Mouse (Mus musculus): Measurements from ENCODE around the gene Rnf34. TPM values are rescaled to one million over a fixed set of nuclear protein-coding genes. Genes with fewer than 3 reads are reported as not detected.

Rnf34 gene
- 24.3 and 24.7 TPM in 2 replicates for polyA plus RNA-seq (2015; fragmentation: Nextera tagmentation; extraction: Ambion mirVana)

DNA sequence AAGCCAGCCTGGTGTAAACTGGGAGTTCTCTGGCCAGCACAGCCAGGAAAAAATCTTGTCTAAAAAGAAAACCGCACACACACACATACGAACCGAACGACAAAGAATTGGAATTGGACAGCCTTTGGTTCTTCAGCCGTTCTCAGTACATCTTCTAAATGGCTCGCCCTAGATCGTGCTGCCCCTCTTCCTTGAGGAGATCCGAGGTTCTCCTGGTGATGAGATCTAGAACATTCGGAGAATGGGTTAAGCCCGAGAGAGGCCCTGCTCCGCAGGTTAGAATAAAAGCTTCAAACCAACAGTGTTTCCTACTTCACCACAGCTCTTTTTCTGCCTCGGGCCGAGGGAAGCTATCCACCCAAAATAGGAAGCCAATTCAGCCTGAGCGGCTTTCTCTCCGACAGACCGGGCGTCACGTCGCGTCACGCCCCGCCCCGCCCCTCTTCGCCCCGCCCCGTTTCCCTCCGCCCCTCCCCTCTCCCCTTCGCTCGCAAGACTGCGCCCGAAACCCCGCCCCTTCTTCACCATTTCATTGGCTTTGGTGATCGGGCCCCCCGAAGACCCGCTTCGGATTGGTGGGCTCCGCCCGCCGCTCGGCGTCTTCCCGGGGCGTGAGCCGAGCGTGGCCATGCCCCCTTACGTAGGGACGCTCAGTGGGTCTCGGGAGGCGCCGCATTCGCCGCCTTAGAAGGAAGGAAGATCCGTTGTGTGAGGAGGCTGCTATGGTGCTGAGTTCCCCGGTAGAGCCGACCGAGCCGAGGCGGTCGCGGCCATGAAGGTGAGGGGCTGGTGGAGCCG, at the start of gene Rnf34:
TSS of gene Rnf34 (plus strand) at position 528 of the 798 bp plus-strand sequence.
- Histone ChIP-seq H3K4me3 (ENCODE audit: low read depth, low read length) (peak within 1 kb of the TSS; percentile 83), H3K9ac (replicated peaks; ENCODE audit: low read depth) (peak within 1 kb of the TSS; percentile 98), H3K9me3 (ENCODE audit: low read length) (no peaks in the 10 kb centered on the region), H3K36me3 (ENCODE audit: insufficient read depth, low read length) (no peaks in the 10 kb centered on the region), H3K4me1 (ENCODE audit: insufficient read depth, low read depth, low read length) (peaks cover 7% of the 10 kb centered on the region; the same call in 1 of the 2 replicates), H3K4me2 (replicated peaks; ENCODE audit: low read depth, low read length) (peak within 1 kb of the TSS; percentile 96), H3K27ac (ENCODE audit: low read length) (peak within 1 kb of the TSS; percentile 90), H3K27me3 (replicated peaks; ENCODE audit: insufficient read depth, low read length) (no peaks in the 10 kb centered on the region)
- no peak for TF ChIP-seq CTCF (IDR thresholded peaks at IDR 0.05)
- no peak for TF ChIP-seq EP300 (IDR thresholded peaks at IDR 0.05)
- ATAC-seq = peak; percentile 100
- DNase-seq (ENCODE audit: low spot score) = peak; percentile 100
- WGBS = 2% methylated on average over 61 of the region's 61 CpGs

DNA sequence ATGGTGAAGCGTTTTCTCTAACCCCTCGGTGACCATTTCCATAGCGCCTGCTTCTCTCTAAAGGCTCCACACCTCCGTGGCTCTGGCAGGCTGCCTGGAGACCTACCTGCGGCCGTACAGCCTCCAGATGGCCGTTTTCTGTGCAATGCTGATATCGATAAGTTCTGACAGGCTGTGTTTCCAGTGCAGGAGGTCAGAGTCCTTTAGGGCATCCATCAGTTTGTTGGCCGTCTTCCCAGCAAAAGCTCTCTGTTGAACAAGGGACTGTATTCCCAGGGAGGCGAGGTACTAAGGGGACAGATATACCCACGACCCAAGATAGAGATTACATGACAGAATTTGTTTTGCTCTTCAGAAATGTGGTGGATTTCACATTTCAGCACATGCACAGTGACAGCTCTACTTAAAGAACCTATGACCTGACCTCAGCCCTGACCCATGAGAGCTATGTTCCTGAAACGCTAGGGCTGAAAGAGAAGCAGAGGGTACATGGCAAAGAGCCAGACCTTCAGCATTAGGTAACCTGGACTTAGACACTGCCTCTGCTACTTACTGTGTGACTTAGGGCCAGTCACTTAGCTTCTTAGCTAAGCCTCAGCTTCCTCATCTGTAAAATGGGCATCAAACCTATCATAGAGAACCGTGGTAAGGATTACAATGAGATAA, 49.4 kb upstream of the Rnf34 start:
- 64% methylated on average over 13 of the region's 13 CpGs for WGBS
- no peak overlapping the region for H3K4me2 ChIP-seq (replicated peaks; ENCODE audit: low read depth, low read length)
- no peaks in the 10 kb centered on the region for H3K27me3 ChIP-seq (replicated peaks; ENCODE audit: insufficient read depth, low read length)
- peaks cover 28% of the 10 kb centered on the region; the same call in 1 of the 2 replicates for H3K36me3 ChIP-seq (ENCODE audit: insufficient read depth, low read length)
- H3K9ac ChIP-seq (replicated peaks; ENCODE audit: low read depth) = no peak overlapping the region
- TF ChIP-seq EP300 (IDR thresholded peaks at IDR 0.05) (no peak), CTCF (IDR thresholded peaks at IDR 0.05) (no peak)
- no peak overlapping the region for H3K27ac ChIP-seq (ENCODE audit: low read length)
- ATAC-seq (no peak), DNase-seq (ENCODE audit: low spot score) (no peak)
- H3K9me3 ChIP-seq (ENCODE audit: low read length) = no peaks in the 10 kb centered on the region
- no peak overlapping the region for H3K4me3 ChIP-seq (ENCODE audit: low read depth, low read length)
- peaks cover 6% of the 10 kb centered on the region; the same call in 1 of the 2 replicates for H3K4me1 ChIP-seq (ENCODE audit: insufficient read depth, low read depth, low read length)

DNA sequence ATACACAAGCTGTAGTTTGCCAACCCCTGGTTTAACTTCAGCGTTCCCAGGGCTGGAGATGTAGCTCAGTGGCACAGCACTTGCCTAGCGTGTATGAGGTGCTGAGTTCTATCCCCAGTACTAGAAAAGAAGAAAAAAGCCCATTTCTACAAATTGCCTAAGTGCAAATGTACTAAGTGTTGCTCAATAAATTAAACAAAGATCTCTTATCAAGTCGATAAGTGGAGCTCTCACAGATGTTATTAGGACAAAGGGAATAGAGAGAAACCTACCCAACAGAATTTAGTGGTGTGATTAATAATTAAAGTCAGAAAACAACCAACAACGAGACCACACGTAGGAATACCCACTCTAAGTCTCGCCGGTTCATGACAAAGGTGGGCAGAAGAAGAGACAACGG, 48.2 kb upstream of the Rnf34 start:
- Histone ChIP-seq H3K4me1 (ENCODE audit: insufficient read depth, low read depth, low read length) (peaks cover 6% of the 10 kb centered on the region; the same call in 1 of the 2 replicates), H3K9ac (replicated peaks; ENCODE audit: low read depth) (no peak overlapping the region), H3K4me3 (ENCODE audit: low read depth, low read length) (no peak overlapping the region), H3K36me3 (ENCODE audit: insufficient read depth, low read length) (peaks cover 28% of the 10 kb centered on the region; the same call in 1 of the 2 replicates), H3K9me3 (ENCODE audit: low read length) (no peaks in the 10 kb centered on the region), H3K4me2 (replicated peaks; ENCODE audit: low read depth, low read length) (no peak overlapping the region), H3K27ac (ENCODE audit: low read length) (no peak overlapping the region), H3K27me3 (replicated peaks; ENCODE audit: insufficient read depth, low read length) (no peaks in the 10 kb centered on the region)
- TF ChIP-seq EP300 (IDR thresholded peaks at IDR 0.05) = no peak
- TF ChIP-seq CTCF (IDR thresholded peaks at IDR 0.05) = no peak
- ATAC-seq (no peak), DNase-seq (ENCODE audit: low spot score) (no peak)
- 76% methylated on average over 8 of the region's 8 CpGs for WGBS

DNA sequence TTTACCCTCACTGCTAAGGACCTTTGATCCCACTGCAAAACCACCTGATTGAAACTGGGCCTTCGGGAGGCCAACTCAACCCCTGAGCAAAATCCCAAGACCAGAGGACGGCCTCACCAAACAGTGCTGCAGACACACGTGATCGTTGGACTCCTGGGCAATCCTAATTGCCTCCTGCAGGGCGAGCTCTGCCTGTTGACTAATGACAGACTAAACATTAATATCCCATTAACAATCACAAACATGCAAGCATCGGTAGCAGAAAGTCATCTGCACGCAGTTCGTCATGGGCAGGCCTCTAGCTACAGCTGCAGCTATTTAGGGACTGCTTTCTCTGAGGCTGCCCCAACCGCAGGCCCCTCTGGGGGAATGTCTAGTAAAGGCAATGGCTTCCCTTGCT, 47.1 kb upstream of the Rnf34 start:
- peaks cover 6% of the 10 kb centered on the region; the same call in 1 of the 2 replicates for H3K4me1 ChIP-seq (ENCODE audit: insufficient read depth, low read depth, low read length)
- ATAC-seq (no peak), DNase-seq (ENCODE audit: low spot score) (no peak)
- H3K4me3 ChIP-seq (ENCODE audit: low read depth, low read length) = no peak overlapping the region
- WGBS = 60% methylated on average over 9 of the region's 9 CpGs
- H3K4me2 ChIP-seq (replicated peaks; ENCODE audit: low read depth, low read length) = no peak overlapping the region
- H3K9me3 ChIP-seq (ENCODE audit: low read length) = no peaks in the 10 kb centered on the region
- no peak for TF ChIP-seq CTCF (IDR thresholded peaks at IDR 0.05)
- TF ChIP-seq EP300 (IDR thresholded peaks at IDR 0.05) = no peak
- no peak overlapping the region for H3K27ac ChIP-seq (ENCODE audit: low read length)
- H3K9ac ChIP-seq (replicated peaks; ENCODE audit: low read depth) = no peak overlapping the region
- H3K27me3 ChIP-seq (replicated peaks; ENCODE audit: insufficient read depth, low read length) = no peaks in the 10 kb centered on the region
- H3K36me3 ChIP-seq (ENCODE audit: insufficient read depth, low read length) = peaks cover 29% of the 10 kb centered on the region; the same call in 1 of the 2 replicates

DNA sequence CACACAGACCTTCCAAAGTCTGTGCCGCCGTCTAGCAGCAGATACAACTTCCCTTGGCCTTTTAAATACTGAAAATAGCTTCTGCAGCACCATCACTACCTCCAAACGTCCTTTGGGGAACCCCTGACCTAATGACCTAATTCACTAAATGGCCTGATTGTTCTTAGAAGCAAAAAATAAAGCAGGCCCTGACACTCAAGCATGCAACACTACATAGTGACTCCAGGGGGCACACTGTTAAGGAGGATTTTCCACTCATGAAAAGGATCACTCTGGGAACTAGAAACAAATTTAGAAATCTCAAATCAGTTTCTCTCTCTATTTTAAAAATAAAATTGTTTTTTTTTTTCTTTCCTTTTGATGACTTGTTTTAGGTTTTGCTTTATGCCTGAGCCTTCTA, 44.3 kb upstream of the Rnf34 start:
- Histone ChIP-seq H3K9me3 (ENCODE audit: low read length) (no peaks in the 10 kb centered on the region), H3K27ac (ENCODE audit: low read length) (no peak overlapping the region), H3K36me3 (ENCODE audit: insufficient read depth, low read length) (peaks cover 27% of the 10 kb centered on the region; the same call in 1 of the 2 replicates), H3K9ac (replicated peaks; ENCODE audit: low read depth) (no peak overlapping the region), H3K4me2 (replicated peaks; ENCODE audit: low read depth, low read length) (no peak overlapping the region), H3K4me3 (ENCODE audit: low read depth, low read length) (no peak overlapping the region), H3K4me1 (ENCODE audit: insufficient read depth, low read depth, low read length) (no peaks in the 10 kb centered on the region), H3K27me3 (replicated peaks; ENCODE audit: insufficient read depth, low read length) (no peaks in the 10 kb centered on the region)
- ATAC-seq (no peak), DNase-seq (ENCODE audit: low spot score) (peak; percentile 30)
- TF ChIP-seq EP300 (IDR thresholded peaks at IDR 0.05) (no peak), CTCF (IDR thresholded peaks at IDR 0.05) (peak; percentile 59)
- 69% methylated on average over 3 of the region's 3 CpGs for WGBS

DNA sequence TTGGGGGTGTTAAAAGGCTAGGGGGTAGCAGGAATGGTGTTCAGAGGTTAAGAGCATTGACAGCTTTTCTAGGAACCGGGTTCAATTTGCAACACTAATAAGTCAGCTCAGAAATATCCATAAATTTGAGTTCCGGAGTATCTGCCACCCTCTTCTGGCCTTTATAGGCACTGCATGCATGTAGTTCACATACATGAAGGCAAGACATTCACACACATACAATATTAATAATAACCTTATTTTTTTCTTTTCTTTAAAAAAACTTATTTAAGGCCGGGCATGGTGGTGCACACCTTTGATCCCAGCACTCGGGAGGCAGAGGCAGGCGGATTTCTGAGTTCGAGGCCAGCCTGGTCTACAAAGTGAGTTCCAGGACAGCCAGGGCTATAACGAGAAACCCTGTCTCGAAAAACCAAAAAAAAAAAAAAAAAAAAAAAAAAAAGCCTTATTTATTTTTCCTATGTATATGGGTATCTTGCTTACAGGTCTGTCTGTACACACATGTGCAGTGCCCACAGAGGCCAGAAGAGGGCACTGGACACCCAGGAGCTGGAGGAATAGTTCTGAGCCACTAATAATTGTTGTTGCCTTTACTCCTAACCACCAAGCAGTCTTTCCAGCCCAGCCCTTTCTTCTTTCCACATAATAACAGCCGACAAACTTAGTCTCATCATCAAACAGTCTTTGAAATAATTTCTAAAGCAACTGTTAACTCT, 38.3 kb upstream of the Rnf34 start:
- peak; percentile 72 for ATAC-seq
- peaks cover 42% of the 10 kb centered on the region for H3K36me3 ChIP-seq (ENCODE audit: insufficient read depth, low read length)
- H3K27ac ChIP-seq (ENCODE audit: low read length) = no peak overlapping the region
- H3K4me1 ChIP-seq (ENCODE audit: insufficient read depth, low read depth, low read length) = no peaks in the 10 kb centered on the region
- H3K27me3 ChIP-seq (replicated peaks; ENCODE audit: insufficient read depth, low read length) = no peaks in the 10 kb centered on the region
- WGBS = 91% methylated on average over 9 of the region's 9 CpGs
- H3K4me3 ChIP-seq (ENCODE audit: low read depth, low read length) = no peak overlapping the region
- peak; percentile 80 for DNase-seq (ENCODE audit: low spot score)
- no peak for TF ChIP-seq EP300 (IDR thresholded peaks at IDR 0.05)
- peak; percentile 81 for TF ChIP-seq CTCF (IDR thresholded peaks at IDR 0.05)
- no peak overlapping the region for H3K4me2 ChIP-seq (replicated peaks; ENCODE audit: low read depth, low read length)
- H3K9me3 ChIP-seq (ENCODE audit: low read length) = no peaks in the 10 kb centered on the region
- no peak overlapping the region for H3K9ac ChIP-seq (replicated peaks; ENCODE audit: low read depth)

All from lung, postnatal 0 days (tissue).